Mouse (Mus musculus): Measurements from ENCODE around the gene Ube2d2b. TPM values are rescaled to one million over a fixed set of nuclear protein-coding genes. Genes with fewer than 3 reads are reported as not detected.

Gene Ube2d2b
- polyA plus RNA-seq, 1 experiment from 2014 or later, result 0.24 TPM

DNA sequence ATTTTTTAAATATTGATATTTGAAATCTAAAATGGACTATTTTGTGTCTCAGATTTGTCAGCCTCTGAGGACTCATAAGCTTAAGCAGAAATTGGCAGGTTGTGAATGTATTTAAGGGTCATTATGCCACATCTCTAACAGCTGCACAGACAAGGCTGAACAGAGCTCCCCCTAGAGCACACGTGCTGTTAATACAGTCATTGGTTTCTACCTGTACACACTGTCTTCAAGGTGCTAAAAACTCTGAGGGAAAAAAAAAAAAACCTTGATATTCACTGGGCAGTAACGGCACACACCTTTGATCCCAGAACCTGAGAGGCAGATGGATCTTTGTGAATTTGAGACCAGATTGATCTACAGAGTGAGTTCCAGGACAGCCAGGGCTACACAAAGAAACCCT, 29.1 kb downstream of the Ube2d2b start:
- H3K4me1 ChIP-seq (ENCODE audit: control insufficient read depth, insufficient read depth, low read length), result no peaks in the 10 kb centered on the region
- WGBS, result 44% methylated on average over 2 of the region's 2 CpGs
- no peak for DNase-seq (ENCODE audit: low spot score)
- H3K36me3 ChIP-seq (replicated peaks; ENCODE audit: control insufficient read depth, insufficient read depth, low read depth, low read length), result no peaks in the 10 kb centered on the region
- H3K4me2 ChIP-seq (ENCODE audit: low read depth, low read length), result no peak overlapping the region
- no peaks in the 10 kb centered on the region for H3K27me3 ChIP-seq (ENCODE audit: control insufficient read depth, insufficient read depth, low read length)
- no peak overlapping the region for H3K9ac ChIP-seq (replicated peaks; ENCODE audit: low read length)
- no peak overlapping the region for H3K27ac ChIP-seq (replicated peaks; ENCODE audit: low read depth, low read length)
- no peak for ATAC-seq (replicated peaks; ENCODE audit: insufficient number of reproducible peaks, low FRiP score, low TSS enrichment, low read depth)
- H3K4me3 ChIP-seq (ENCODE audit: low read depth, low read length), result no peak overlapping the region
- H3K9me3 ChIP-seq (replicated peaks; ENCODE audit: control insufficient read depth, low read length), result no peaks in the 10 kb centered on the region

DNA sequence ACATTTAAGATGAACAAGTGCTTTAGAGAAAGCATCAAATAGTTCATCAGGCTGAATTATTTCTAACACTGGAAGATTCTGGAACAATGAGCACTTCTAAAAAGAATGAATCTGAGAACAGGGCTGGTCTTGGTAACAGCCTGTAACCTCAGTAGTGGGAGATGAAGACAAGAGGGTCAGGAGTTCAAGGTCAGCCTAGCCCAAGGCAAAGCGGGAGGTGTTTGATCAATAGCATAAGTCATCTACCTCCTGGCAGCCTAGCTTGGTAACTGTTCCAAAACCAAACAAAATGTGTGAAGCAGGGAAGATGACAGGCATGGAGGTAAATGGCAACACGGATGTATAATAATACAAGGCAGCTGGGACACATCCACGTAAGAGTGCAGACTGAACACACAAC, 34.1 kb downstream of the Ube2d2b start:
- Histone ChIP-seq H3K4me3 (ENCODE audit: low read depth, low read length) (no peak overlapping the region), H3K4me1 (ENCODE audit: control insufficient read depth, insufficient read depth, low read length) (no peaks in the 10 kb centered on the region), H3K4me2 (ENCODE audit: low read depth, low read length) (no peak overlapping the region), H3K27me3 (ENCODE audit: control insufficient read depth, insufficient read depth, low read length) (no peaks in the 10 kb centered on the region), H3K27ac (replicated peaks; ENCODE audit: low read depth, low read length) (no peak overlapping the region), H3K9ac (replicated peaks; ENCODE audit: low read length) (no peak overlapping the region), H3K9me3 (replicated peaks; ENCODE audit: control insufficient read depth, low read length) (no peaks in the 10 kb centered on the region), H3K36me3 (replicated peaks; ENCODE audit: control insufficient read depth, insufficient read depth, low read depth, low read length) (no peaks in the 10 kb centered on the region)
- ATAC-seq (replicated peaks; ENCODE audit: insufficient number of reproducible peaks, low FRiP score, low TSS enrichment, low read depth), result no peak
- DNase-seq (ENCODE audit: low spot score), result no peak
- WGBS, result 86% methylated on average over 3 of the region's 3 CpGs

- Histone ChIP-seq H3K27me3 (ENCODE audit: control insufficient read depth, insufficient read depth, low read length) (no peaks in the 10 kb centered on the region), H3K27ac (replicated peaks; ENCODE audit: low read depth, low read length) (no peak overlapping the region), H3K9ac (replicated peaks; ENCODE audit: low read length) (no peak overlapping the region), H3K9me3 (replicated peaks; ENCODE audit: control insufficient read depth, low read length) (no peaks in the 10 kb centered on the region), H3K4me1 (ENCODE audit: control insufficient read depth, insufficient read depth, low read length) (no peaks in the 10 kb centered on the region), H3K4me3 (ENCODE audit: low read depth, low read length) (no peak overlapping the region), H3K4me2 (ENCODE audit: low read depth, low read length) (no peak overlapping the region), H3K36me3 (replicated peaks; ENCODE audit: control insufficient read depth, insufficient read depth, low read depth, low read length) (no peaks in the 10 kb centered on the region)
- ATAC-seq (replicated peaks; ENCODE audit: insufficient number of reproducible peaks, low FRiP score, low TSS enrichment, low read depth), result no peak
- no peak for DNase-seq (ENCODE audit: low spot score)
- WGBS, result 81% methylated on average over 2 of the region's 2 CpGs
Measured at GRCm38 (mm10) chr5:107866127-107867126, 36.5 kb downstream of the Ube2d2b start.

DNA sequence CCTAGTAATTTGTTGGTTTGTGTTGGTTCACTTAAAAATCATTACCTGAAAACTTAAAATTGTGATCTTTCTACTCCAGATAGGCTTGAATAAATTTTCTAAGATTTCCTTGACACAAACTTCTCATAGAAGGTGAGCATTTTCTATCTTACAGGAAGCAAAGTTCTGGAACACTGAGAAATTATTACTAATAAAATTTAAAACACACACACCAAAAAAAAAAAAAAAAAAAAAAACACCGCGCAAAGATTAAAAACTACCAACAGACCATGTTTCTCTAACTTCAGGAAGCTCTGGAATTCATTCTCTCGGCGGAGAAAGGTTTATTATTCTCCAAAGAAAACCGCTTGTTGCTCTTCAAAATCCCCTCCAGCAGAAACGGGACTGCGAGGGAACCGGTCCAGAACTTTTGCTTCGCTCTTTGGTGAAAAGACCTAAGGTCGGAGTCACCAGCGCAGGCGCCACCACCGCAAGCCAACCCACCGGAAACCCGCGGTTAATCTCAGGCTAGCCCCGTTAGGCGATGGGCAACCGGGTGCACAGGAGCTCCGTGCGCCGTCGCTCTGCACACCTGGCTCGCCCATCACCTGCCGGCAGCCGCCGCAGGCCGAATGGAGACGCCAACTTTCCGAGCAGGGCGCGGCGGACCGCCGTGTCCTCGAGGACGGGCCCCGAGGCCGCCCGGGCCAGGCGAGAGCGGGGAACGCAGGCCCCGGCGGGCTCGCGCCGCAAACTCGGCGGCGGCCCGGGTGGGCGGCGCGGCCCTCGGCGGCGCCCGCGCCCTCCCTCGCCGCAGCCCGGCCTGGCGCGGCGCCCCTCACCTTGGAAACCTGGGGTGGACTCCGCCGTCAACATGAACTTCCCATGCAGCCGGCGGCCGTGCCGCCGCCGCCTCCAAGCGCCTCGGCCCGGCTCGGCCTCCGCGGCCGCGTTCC, 38.3 kb downstream of the Ube2d2b start:
- Histone ChIP-seq H3K27me3 (ENCODE audit: control insufficient read depth, insufficient read depth, low read length) (no peaks in the 10 kb centered on the region), H3K9me3 (replicated peaks; ENCODE audit: control insufficient read depth, low read length) (no peaks in the 10 kb centered on the region), H3K4me3 (ENCODE audit: low read depth, low read length) (peak overlapping the region; percentile 89), H3K4me2 (ENCODE audit: low read depth, low read length) (peak overlapping the region; percentile 57), H3K4me1 (ENCODE audit: control insufficient read depth, insufficient read depth, low read length) (no peaks in the 10 kb centered on the region), H3K9ac (replicated peaks; ENCODE audit: low read length) (peak overlapping the region; percentile 95), H3K27ac (replicated peaks; ENCODE audit: low read depth, low read length) (peak overlapping the region; percentile 96), H3K36me3 (replicated peaks; ENCODE audit: control insufficient read depth, insufficient read depth, low read depth, low read length) (no peaks in the 10 kb centered on the region)
- under 1% methylated on average over 62 of the region's 82 CpGs for WGBS
- ATAC-seq (replicated peaks; ENCODE audit: insufficient number of reproducible peaks, low FRiP score, low TSS enrichment, low read depth) (peak; percentile 75), DNase-seq (ENCODE audit: low spot score) (peak; percentile 68)

GRCm38 (mm10) chr5:107868905-107869424, 39.1 kb downstream of the Ube2d2b start:
- Histone ChIP-seq H3K27ac (replicated peaks; ENCODE audit: low read depth, low read length) (peak overlapping the region; percentile 96), H3K9ac (replicated peaks; ENCODE audit: low read length) (peak overlapping the region; percentile 95), H3K9me3 (replicated peaks; ENCODE audit: control insufficient read depth, low read length) (no peaks in the 10 kb centered on the region), H3K36me3 (replicated peaks; ENCODE audit: control insufficient read depth, insufficient read depth, low read depth, low read length) (no peaks in the 10 kb centered on the region), H3K4me3 (ENCODE audit: low read depth, low read length) (peak overlapping the region; percentile 89), H3K4me2 (ENCODE audit: low read depth, low read length) (peak overlapping the region; percentile 57), H3K27me3 (ENCODE audit: control insufficient read depth, insufficient read depth, low read length) (no peaks in the 10 kb centered on the region), H3K4me1 (ENCODE audit: control insufficient read depth, insufficient read depth, low read length) (no peaks in the 10 kb centered on the region)
- DNase-seq (ENCODE audit: low spot score) (peak; percentile 96), ATAC-seq (replicated peaks; ENCODE audit: insufficient number of reproducible peaks, low FRiP score, low TSS enrichment, low read depth) (peak; percentile 99)
- under 1% methylated on average over 58 of the region's 58 CpGs for WGBS

GRCm38 (mm10) chr5:107869701-107870100, 39.8 kb downstream of the Ube2d2b start:
- H3K4me3 ChIP-seq (ENCODE audit: low read depth, low read length), result no peak overlapping the region
- no peak for ATAC-seq (replicated peaks; ENCODE audit: insufficient number of reproducible peaks, low FRiP score, low TSS enrichment, low read depth)
- no peaks in the 10 kb centered on the region for H3K9me3 ChIP-seq (replicated peaks; ENCODE audit: control insufficient read depth, low read length)
- WGBS, result 61% methylated on average over 2 of the region's 2 CpGs
- H3K36me3 ChIP-seq (replicated peaks; ENCODE audit: control insufficient read depth, insufficient read depth, low read depth, low read length), result no peaks in the 10 kb centered on the region
- no peak overlapping the region for H3K4me2 ChIP-seq (ENCODE audit: low read depth, low read length)
- no peak overlapping the region for H3K9ac ChIP-seq (replicated peaks; ENCODE audit: low read length)
- no peaks in the 10 kb centered on the region for H3K27me3 ChIP-seq (ENCODE audit: control insufficient read depth, insufficient read depth, low read length)
- DNase-seq (ENCODE audit: low spot score), result no peak
- no peak overlapping the region for H3K27ac ChIP-seq (replicated peaks; ENCODE audit: low read depth, low read length)
- no peaks in the 10 kb centered on the region for H3K4me1 ChIP-seq (ENCODE audit: control insufficient read depth, insufficient read depth, low read length)

DNA sequence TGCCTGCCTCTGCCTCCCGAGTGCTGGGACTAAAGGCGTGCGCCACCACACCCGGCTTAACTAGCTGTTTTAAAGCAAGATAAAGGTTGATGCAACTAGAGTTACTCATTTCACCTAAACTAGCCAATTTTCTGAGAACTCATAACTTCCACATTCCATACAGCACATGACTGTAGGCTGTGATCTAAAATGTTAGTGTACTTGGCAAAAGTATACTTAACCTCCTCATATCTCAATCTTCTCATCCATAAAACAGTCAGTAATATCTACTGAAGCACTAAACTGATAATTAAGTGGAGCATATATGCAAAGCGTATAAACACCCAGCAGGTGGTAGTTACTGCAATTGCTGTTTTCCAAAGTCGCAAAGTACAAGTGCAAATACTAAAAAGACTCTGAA, 43.4 kb downstream of the Ube2d2b start:
- 91% methylated on average over 6 of the region's 6 CpGs for WGBS
- no peaks in the 10 kb centered on the region for H3K27me3 ChIP-seq (ENCODE audit: control insufficient read depth, insufficient read depth, low read length)
- no peak for ATAC-seq (replicated peaks; ENCODE audit: insufficient number of reproducible peaks, low FRiP score, low TSS enrichment, low read depth)

More for the DNA sequence above, 43.4 kb downstream of the Ube2d2b start:
- Histone ChIP-seq H3K9me3 (replicated peaks; ENCODE audit: control insufficient read depth, low read length) (no peaks in the 10 kb centered on the region), H3K4me1 (ENCODE audit: control insufficient read depth, insufficient read depth, low read length) (no peaks in the 10 kb centered on the region), H3K36me3 (replicated peaks; ENCODE audit: control insufficient read depth, insufficient read depth, low read depth, low read length) (no peaks in the 10 kb centered on the region), H3K27ac (replicated peaks; ENCODE audit: low read depth, low read length) (no peak overlapping the region), H3K4me3 (ENCODE audit: low read depth, low read length) (no peak overlapping the region), H3K9ac (replicated peaks; ENCODE audit: low read length) (no peak overlapping the region), H3K4me2 (ENCODE audit: low read depth, low read length) (no peak overlapping the region)
- no peak for DNase-seq (ENCODE audit: low spot score)
